11 mouse cellular contexts compared by ENCODE assay signal in the genomic region with DNA sequence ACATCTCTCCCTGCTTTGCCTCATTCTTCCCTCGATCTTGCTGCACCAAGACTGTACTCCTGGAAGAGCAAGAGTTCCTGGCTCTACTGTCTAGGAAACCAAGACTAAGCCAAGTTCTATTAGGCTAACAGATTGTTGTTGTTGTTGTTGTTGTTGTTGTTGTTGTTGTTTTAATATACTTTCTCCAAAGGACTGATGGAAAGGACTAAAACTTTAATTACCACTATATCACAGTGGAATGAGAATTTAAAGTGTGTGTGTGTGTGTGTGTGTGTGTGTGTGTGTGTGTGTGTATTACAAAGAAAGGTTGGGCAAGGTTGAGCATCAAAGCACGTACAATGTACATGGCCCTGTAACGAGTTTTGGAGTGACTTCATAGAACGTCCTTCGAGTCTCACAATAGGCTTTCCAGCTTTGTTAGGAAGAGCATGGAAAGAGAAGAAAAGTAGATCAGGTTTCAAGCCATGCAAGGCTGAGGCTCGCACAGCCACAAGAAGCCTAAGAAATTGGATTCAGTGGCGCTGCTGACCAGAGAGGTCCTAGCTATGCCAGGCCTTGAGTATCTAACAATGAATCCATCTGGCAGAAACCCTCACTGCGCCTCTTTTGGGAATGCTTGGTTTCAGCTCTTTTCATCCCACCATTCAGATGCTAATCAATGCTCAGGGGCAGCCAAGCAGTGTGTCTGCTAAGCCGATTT. TPM values are rescaled to one million over a fixed set of nuclear protein-coding genes. Genes with fewer than 3 reads are reported as not detected.
DNase-seq lines count a peak whose midpoint lies in the region; ATAC-seq and TF ChIP-seq lines count a peak whose summit lies in the region.
"Had no signal": no experiment of that assay in that cellular context is flagged by ENCODE, and none has a peak within 500 bp of the region (broad histone marks: within the 10 kb centered on the region; RNA-seq: fewer than 3 reads in every experiment).

No protein-coding gene starts in this region.

- H3K27ac ChIP-seq in ES-Bruce4 (ENCODE audit: insufficient read depth, low read length): peak overlapping the region; percentile 79
- peak overlapping the region; percentile 100 for H3K27ac ChIP-seq in midbrain, embryonic 11.5 days (ENCODE audit: low read depth, low read length)
- no peak overlapping the region for H3K27ac ChIP-seq in lung, postnatal 0 days (ENCODE audit: low read length)
- H3K27ac ChIP-seq: liver, embryonic 15.5 days had no signal

- TF ChIP-seq EP300 in ES-Bruce4 (IDR thresholded peaks at IDR 0.05; ENCODE audit: insufficient read depth, low read depth, low read length): no peak
- TF ChIP-seq EP300 in lung, postnatal 0 days (IDR thresholded peaks at IDR 0.05): no peak

- no peaks in the 10 kb centered on the region for H3K36me3 ChIP-seq in ES-Bruce4 (ENCODE audit: control insufficient read depth, insufficient read depth, low read length, poor library complexity, severe bottlenecking)
- H3K36me3 ChIP-seq in midbrain, embryonic 11.5 days (ENCODE audit: control insufficient read depth, insufficient read depth, low read length): peaks cover 3% of the 10 kb centered on the region; the same call in 1 of the 2 replicates
- H3K36me3 ChIP-seq in lung, postnatal 0 days (ENCODE audit: insufficient read depth, low read length): no peaks in the 10 kb centered on the region
- H3K36me3 ChIP-seq: liver, embryonic 15.5 days had no signal

- H3K4me3 ChIP-seq in ES-Bruce4 (ENCODE audit: low read depth, low read length): no peak overlapping the region
- H3K4me3 ChIP-seq in midbrain, embryonic 11.5 days (ENCODE audit: low read depth, low read length): no peak overlapping the region
- H3K4me3 ChIP-seq in lung, postnatal 0 days (ENCODE audit: low read depth, low read length): no peak overlapping the region
- no peak overlapping the region for H3K4me3 ChIP-seq in lung, adult 2 months (replicated peaks; ENCODE audit: extremely low read depth, low read depth, low read length)
- H3K4me3 ChIP-seq: liver, embryonic 15.5 days had no signal

- peak overlapping the region; percentile 36 for H3K4me2 ChIP-seq in midbrain, embryonic 11.5 days
- H3K4me2 ChIP-seq in lung, postnatal 0 days (replicated peaks; ENCODE audit: low read depth, low read length): no peak overlapping the region
- H3K4me2 ChIP-seq: liver, embryonic 15.5 days had no signal

- no peak for TF ChIP-seq POLR2A in ES-Bruce4 (IDR thresholded peaks at IDR 0.05; ENCODE audit: insufficient read depth, low read length)
- no peak for TF ChIP-seq POLR2A in lung, adult 2 months (IDR thresholded peaks at IDR 0.05; ENCODE audit: borderline replicate concordance, extremely low read depth, low read depth, low read length)

- WGBS in midbrain, embryonic 11.5 days: 11% methylated on average over 9 of the region's 9 CpGs
- 69% methylated on average over 9 of the region's 9 CpGs for WGBS in lung, postnatal 0 days
- 72% methylated on average over 9 of the region's 9 CpGs for WGBS in lung, adult 2 months

- DNase-seq in brain, embryonic 18.5 days (ENCODE audit: low read depth, low spot score): peak; percentile 75
- peak; percentile 21 to 31 for DNase-seq in frontal cortex, postnatal 10 days (ENCODE audit: low spot score in 2 of 2)
- peak; percentile 97 for DNase-seq in midbrain, embryonic 11.5 days (ENCODE audit: low spot score, missing footprints)
- DNase-seq in thymus, postnatal 14 days: no peak
- no peak for DNase-seq in lung, adult 18-20 months
- no peak for DNase-seq in lung, postnatal 0 days (ENCODE audit: low spot score)
- DNase-seq in lung, adult 2 months: no peak
- DNase-seq: heart, postnatal 4 days; right cerebral cortex, postnatal 25 days had no signal

- peaks cover 3% of the 10 kb centered on the region for H3K4me1 ChIP-seq in ES-Bruce4 (ENCODE audit: control insufficient read depth, insufficient read depth, low read length)
- H3K4me1 ChIP-seq in midbrain, embryonic 11.5 days (ENCODE audit: control insufficient read depth, insufficient read depth, low read length): peaks cover 39% of the 10 kb centered on the region
- no peaks in the 10 kb centered on the region for H3K4me1 ChIP-seq in lung, postnatal 0 days (ENCODE audit: insufficient read depth, low read depth, low read length)
- no peaks in the 10 kb centered on the region for H3K4me1 ChIP-seq in lung, adult 2 months (ENCODE audit: control insufficient read depth, insufficient read depth, low read length)
- H3K4me1 ChIP-seq: liver, embryonic 15.5 days had no signal

- no peak for TF ChIP-seq CTCF in ES-Bruce4 (IDR thresholded peaks at IDR 0.05; ENCODE audit: low read depth, low read length)
- no peak for TF ChIP-seq CTCF in lung, postnatal 0 days (IDR thresholded peaks at IDR 0.05)
- no peak for TF ChIP-seq CTCF in lung, adult 2 months (IDR thresholded peaks at IDR 0.05; ENCODE audit: insufficient read depth, low read length)

- H3K27me3 ChIP-seq in ES-Bruce4 (ENCODE audit: control insufficient read depth, insufficient read depth, low read length, poor library complexity, severe bottlenecking): no peaks in the 10 kb centered on the region; the same call in 1 of the 2 replicates
- H3K27me3 ChIP-seq in midbrain, embryonic 11.5 days (ENCODE audit: control insufficient read depth, insufficient read depth, low read length): no peaks in the 10 kb centered on the region
- no peaks in the 10 kb centered on the region for H3K27me3 ChIP-seq in lung, postnatal 0 days (replicated peaks; ENCODE audit: insufficient read depth, low read length)
- H3K27me3 ChIP-seq: liver, embryonic 15.5 days had no signal

- no peak overlapping the region for H3K9ac ChIP-seq in ES-Bruce4 (ENCODE audit: low read depth, poor library complexity, severe bottlenecking)
- peak overlapping the region; percentile 37 for H3K9ac ChIP-seq in midbrain, embryonic 11.5 days (ENCODE audit: low read length)
- H3K9ac ChIP-seq in lung, postnatal 0 days (replicated peaks; ENCODE audit: low read depth): no peak overlapping the region
- H3K9ac ChIP-seq: liver, embryonic 15.5 days had no signal

- peak; percentile 74 for ATAC-seq in midbrain, embryonic 11.5 days (ENCODE audit: low FRiP score)
- ATAC-seq in lung, postnatal 0 days: no peak

- H3K9me3 ChIP-seq in ES-Bruce4 (replicated peaks; ENCODE audit: control insufficient read depth, insufficient read depth, low read length, poor library complexity, severe bottlenecking): no peaks in the 10 kb centered on the region
- H3K9me3 ChIP-seq in midbrain, embryonic 11.5 days (ENCODE audit: control insufficient read depth, low read length): no peaks in the 10 kb centered on the region
- no peaks in the 10 kb centered on the region for H3K9me3 ChIP-seq in lung, postnatal 0 days (ENCODE audit: low read length)
- H3K9me3 ChIP-seq: liver, embryonic 15.5 days had no signal

RNA-seq across cellular contexts. Expression of a gene that starts 31.4 kb away (rescaled TPM):
- polyA plus RNA-seq in ES-Bruce4 (2011; ENCODE audit: insufficient read depth, insufficient read length, low read depth, missing spikeins): 14.7 and 17.0 TPM in 2 replicates
- polyA plus RNA-seq in midbrain, embryonic 11.5 days (2014; fragmentation: Nextera tagmentation; extraction: Ambion mirVana): 77.0 and 77.3 TPM in 2 replicates
- 4.6 and 5.0 TPM in 2 replicates for polyA plus RNA-seq in lung, postnatal 0 days (2015; fragmentation: Nextera tagmentation; extraction: Ambion mirVana)
- polyA plus RNA-seq in lung, adult 2 months (2012; rRNA removed): 5.8 and 8.4 TPM in 2 replicates

Comparison
In these comparisons a context has a peak if more than half of its experiments do, and no peak if none do; other contexts are left out.
1. DNase-seq: peak in brain, embryonic 18.5 days (single experiment), frontal cortex, postnatal 10 days (2 of 2) and midbrain, embryonic 11.5 days (single experiment); none in thymus, postnatal 14 days (single experiment), lung, adult 18-20 months (0 of 2), lung, postnatal 0 days (single experiment) and lung, adult 2 months (single experiment).